Mouse (Mus musculus) lung, adult 18-20 months (tissue): ENCODE measurements around the gene Gpn3.

ENCODE experiments used
- DNase-seq, 2 experiments: peaks; one replicate each; pipeline ENCODE4 v3.0.0; 2022; ENCODE audit warnings: mixed read lengths in 2 of 2

Gpn3 gene

DNA sequence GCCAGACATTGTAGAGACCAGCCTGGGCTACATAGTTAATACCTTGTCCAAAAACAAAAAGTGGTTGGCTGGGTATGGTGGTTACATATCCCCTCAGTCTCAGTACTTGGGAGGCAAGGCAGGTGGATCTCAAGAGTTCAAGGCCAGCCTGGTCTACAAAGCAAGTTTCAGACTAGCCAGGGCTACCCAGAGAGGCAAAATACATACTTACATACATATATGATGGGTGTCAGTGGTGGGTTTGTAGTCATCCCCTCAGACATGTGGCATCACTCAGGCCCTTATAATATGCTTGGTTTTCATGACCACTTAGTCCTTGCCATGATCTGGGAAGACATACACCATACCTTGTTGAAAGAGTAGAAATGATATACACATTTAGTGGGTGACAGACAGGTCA, 19.0 kb downstream of the Gpn3 start:
- no peak for DNase-seq

DNA sequence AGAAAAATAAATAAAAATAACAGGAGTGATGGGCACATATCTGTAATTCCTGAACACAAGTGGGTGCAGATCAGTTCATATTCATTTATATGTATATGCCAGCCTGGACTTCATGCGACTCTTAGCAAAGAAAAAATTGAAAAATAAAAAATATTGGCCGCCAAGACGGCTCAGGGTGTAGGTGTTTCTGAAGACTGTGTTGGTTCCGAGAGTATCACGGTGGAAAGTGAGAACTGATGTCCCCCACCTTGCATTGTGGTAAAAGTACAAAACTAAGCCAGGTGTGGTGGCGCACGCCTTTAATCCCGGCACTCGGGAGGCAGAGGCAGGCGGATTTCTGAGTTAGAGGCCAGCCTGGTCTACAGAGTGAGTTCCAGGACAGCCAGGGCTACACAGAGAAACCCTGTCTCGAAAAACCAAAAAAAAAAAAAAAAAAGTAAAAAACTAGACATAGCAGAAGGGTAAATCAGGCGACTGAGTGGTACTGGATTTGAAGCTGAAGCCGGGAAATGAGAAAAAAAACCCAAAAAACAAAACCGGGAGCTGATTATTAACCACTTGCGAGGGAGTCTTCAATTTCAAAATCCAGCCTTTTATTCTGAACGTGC, 19.6 kb downstream of the Gpn3 start:
- no peak for DNase-seq

DNA sequence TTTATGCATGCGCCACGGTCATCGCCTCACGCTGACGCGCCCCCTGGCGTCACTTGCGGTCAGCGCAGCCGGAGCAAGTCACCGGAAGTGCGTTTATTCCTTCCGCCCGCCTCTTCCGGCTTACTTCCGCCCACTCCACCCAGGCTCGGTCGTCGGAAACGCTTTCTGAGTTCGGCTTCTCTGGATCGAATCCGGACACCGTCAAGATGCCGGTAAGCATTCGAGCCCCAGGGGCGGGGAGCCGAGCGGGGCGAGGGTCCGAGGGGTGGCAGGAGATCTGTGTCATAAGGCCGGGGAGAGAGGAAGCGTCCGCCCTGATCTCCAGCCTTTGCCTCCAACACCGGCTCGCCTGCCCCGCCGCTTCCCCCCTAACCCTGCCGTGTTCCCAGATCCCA, 20.1 kb downstream of the Gpn3 start, which contains the start of gene Arpc3:
Gene Arpc3, plus strand, starts transcription at position 93 of the 395 bp plus-strand sequence.
- peak; percentile 88 to 91 for DNase-seq

GRCm38 (mm10) chr5:122392227-122393004, 20.7 kb downstream of the Gpn3 start:
- peak in 1 of 2 experiments; percentile 33 for DNase-seq

- peak; percentile 68 to 79 for DNase-seq
These were observed 22.2 kb downstream of the Gpn3 start for GRCm38 (mm10) chr5:122393887-122394286.

DNA sequence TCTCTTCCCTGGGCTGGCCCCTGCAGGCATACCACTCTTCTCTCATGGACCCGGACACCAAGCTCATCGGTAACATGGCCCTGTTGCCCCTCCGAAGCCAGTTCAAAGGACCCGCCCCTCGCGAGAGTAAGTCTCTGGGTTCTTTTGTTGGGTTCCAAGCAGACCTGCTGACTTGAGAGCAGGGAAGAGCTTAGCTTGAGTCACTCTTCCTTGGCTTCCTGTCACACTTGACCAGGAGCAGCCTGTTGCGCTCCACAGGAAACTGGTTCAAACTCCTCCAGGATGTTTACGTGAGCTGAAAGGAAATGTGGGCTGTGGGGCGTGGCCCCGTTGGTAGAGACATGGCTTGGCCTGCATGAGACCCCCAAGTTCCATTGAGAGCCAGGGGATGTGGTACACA, 25.1 kb downstream of the Gpn3 start:
- peak; percentile 74 to 78 for DNase-seq

GRCm38 (mm10) chr5:122397495-122397894, 25.8 kb downstream of the Gpn3 start:
- no peak for DNase-seq

DNA sequence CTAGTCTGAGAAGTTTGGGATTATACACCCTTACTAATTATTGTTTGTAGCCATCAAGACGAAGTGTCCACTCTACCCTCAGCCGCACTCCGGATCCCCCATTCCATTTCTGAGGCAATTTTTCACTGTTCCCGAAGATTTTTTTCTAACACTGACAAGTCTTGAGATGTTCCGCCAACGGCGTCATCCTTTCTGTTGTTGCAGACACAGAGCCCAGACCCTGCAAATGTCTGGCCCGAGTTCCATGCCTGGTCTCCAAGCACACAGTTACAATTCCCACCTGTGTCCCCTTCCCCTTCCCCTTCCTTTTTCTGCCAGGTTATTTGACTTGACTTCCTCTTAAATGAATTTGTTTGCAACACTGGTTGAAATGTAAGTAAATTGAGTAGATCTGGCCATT, 28.2 kb downstream of the Gpn3 start:
- no peak for DNase-seq

- DNase-seq, result peak; percentile 73 to 80
These were observed 29.1 kb downstream of the Gpn3 start for GRCm38 (mm10) chr5:122400628-122401302.

DNA sequence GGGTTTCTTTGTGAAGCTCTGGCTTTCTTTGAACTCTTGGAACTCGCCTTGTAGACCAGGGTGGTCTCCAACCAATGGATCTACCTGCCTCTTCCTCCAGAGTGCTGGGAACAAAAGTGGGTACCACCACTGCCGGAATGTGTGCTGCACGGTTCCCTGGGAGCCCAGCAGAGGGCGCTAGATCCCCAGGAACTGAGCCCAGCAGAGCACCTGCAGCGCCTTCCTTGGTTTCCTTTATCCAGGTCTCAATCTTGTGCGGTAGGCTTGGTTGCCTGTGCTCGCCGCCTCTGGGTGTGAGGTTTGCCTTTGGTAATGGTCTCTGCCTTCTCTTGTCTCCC, 29.6 kb downstream of the Gpn3 start:
- peak; percentile 46 to 69 for DNase-seq

- no peak for DNase-seq
These were observed 30.5 kb downstream of the Gpn3 start for GRCm38 (mm10) chr5:122402160-122402559.

- peak; percentile 37 to 52 for DNase-seq
These were observed 31.1 kb downstream of the Gpn3 start for GRCm38 (mm10) chr5:122402772-122403171.

DNA sequence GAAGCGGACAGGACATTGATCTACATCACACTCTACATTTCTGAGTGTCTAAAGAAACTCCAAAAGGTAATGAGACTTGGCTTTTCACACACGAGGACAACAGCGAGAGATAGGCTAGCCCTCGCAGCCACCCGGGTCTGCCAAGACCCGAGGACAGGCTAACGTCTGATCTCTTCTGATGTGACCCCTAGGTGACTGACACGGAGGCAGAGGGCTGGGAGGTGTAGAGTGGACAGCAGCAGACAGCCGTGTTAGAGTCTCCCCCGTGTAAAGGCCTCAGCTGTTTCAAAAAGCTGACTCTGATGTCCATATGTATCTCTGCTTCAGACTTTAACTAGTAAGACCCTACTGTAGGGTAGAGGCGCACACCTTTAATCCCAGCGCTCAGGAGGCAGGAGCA, 31.7 kb downstream of the Gpn3 start:
- DNase-seq, result no peak

GRCm38 (mm10) chr5:122405537-122405936, 33.9 kb downstream of the Gpn3 start:
- DNase-seq, result no peak

DNA sequence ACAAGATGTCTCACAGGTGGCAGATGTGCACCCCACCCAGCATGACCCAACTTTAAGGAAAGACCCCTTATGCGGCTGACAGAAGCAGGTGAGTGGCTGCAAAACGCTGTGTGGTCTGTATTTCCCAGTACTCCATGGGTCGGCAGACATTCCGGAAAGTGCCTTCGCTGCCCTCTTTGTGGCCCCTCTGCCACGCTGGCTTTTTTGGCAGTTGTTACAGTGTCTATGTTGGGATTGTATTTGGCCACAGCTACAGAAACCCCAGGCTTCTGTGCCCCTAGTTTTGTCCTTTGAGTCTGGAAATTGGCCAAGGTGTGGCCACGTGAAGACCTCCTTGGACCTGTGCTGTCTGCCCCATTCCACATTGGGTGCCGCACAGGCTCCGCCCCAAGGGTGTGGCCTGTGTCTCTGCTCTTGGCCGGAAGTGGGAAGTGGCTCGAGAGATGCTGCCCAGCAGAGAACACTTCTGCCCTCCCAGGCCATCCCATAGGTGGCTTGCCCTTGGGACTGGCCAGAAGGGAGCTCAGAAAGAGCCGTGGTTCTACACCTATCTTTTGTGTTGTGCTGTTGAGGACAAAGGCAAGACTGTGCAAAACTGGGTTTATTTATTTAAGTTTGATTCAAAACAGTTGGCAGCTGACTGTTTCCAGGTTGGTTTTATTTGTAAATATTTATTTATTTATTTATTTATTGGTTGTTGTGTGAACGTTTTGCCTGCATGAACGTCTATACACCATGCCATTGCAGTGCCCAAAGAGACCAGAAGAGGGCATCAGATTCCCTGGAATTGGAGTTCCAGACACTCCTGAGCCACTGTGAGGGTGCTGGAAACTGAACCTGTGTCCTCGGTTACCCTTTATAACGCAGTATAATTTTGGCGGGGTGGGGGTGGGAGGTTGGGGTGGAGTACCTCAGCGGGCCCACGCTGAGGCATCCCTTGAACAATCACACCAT, 38.3 kb downstream of the Gpn3 start:
- DNase-seq, result no peak

- DNase-seq, result no peak
These were observed 40.2 kb downstream of the Gpn3 start for GRCm38 (mm10) chr5:122411892-122412291.

DNA sequence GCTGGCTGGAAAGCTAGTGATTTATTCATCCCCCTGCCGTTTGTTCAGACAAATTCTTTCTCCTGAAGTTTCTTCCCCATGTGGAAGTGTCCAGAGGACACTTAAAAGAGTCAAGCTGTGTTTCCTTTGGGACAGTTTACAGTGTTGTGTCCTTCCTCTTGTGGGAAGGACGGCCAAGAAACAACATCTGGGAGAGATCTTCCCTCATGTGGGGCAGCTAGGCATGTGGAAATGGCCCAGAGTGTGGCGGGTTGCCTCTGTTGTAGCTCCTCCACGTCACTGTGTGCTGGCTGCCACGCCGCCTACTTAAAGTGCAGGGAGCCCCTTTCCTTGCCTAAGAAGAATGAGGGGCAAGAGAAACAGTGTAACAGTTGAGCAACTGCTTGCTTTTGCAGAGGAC, 41.1 kb downstream of the Gpn3 start:
- DNase-seq, result peak in 1 of 2 experiments; percentile 44

- DNase-seq, result no peak
These were observed 42.7 kb downstream of the Gpn3 start for GRCm38 (mm10) chr5:122414351-122414750.

GRCm38 (mm10) chr5:122415465-122415864, 43.8 kb downstream of the Gpn3 start:
- no peak for DNase-seq

DNA sequence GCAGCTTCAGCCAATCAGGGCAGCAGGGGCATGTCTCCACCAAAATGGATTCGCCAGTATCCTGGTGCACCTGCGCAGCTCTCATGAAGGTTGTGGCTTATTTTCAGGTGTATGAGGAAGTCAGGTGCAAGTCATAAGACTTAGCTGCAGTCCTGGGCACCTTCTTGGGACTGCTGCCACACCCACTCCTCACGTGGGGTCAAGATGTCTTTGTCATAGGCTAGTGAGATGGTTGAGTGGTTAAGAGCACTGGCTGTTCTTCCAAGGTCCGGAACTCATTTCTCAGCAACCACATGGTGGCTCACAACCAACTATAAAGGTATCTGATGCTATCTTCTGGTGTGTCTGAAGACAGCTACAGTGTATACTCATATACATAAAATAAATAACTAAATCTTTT, 49.0 kb downstream of the Gpn3 start:
- peak; percentile 38 to 47 for DNase-seq

DNA sequence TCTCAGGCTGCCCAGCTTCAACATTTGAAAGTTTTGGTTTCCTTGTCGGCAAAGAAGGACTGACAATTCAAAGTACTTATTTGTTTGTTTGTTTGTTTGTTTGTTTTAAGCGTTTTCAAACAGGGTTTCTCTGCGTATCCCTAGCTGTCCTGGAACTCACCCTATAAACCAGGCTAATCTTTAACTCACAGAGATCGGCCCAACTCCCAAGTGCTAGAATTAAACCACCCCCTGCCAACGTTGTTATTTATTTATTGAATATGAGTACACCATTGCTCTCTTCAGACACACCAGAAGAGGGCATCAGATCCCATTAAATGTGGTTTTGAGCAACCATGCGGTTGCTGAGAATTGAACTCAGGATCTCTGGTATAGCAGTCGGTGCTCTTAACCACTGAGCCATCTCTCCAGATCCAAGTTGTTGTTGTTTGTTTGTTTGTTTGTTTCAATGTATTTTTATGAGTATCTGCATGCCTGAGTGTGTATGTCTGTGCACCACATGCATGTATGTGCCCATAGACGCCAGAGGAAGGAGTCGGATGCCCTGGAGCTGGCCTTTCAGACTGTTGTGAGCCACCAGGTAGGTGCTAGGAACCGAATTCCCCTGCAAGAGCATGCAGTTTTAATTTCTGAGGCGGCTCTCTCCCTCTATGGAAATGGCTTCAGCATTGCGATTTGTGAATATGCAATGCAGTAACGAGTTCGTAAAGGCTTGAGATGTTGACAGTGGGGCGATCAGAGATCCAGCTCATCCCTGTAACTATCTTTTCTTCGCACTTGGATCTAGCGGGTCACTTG, 49.8 kb downstream of the Gpn3 start, which contains the start of gene Anapc7:
Gene Anapc7, plus strand, starts transcription at position 423 of the 798 bp plus-strand sequence.
- DNase-seq, result no peak
